Mouse (Mus musculus) forebrain, embryonic 13.5 days (tissue): Measurements from ENCODE around the gene Tyk2. TPM values are rescaled to one million over a fixed set of nuclear protein-coding genes. Genes with fewer than 3 reads are reported as not detected.

Source experiments
- ATAC-seq: fragments of 200-750 bp; cut with Nextera tagmentation; 2 replicates; pipeline ENCODE4 v1.8.0; 2017
- H3K27ac ChIP-seq: fragments of 300-500 bp; sonication (generic); 2 replicates; pipeline ENCODE4 v1.5.1; 2015; ENCODE audit warnings: inconsistent platforms, mild to moderate bottlenecking, moderate library complexity
- H3K27me3 ChIP-seq: fragments of 300-500 bp; sonication (generic); 2 replicates; pipeline ENCODE4 v1.6.1; 2015; ENCODE audit warnings: mild to moderate bottlenecking, inconsistent platforms
- H3K36me3 ChIP-seq: fragments of 300-500 bp; sonication (generic); 2 replicates; pipeline ENCODE4 v1.6.1; 2015; ENCODE audit warnings: mild to moderate bottlenecking, inconsistent platforms; ENCODE audit not compliant: poor library complexity, severe bottlenecking
- H3K4me1 ChIP-seq: fragments of 300-500 bp; sonication (generic); 2 replicates; pipeline ENCODE4 v1.6.1; 2015; ENCODE audit warnings: inconsistent platforms
- H3K4me2 ChIP-seq: fragments of 300-500 bp; sonication (generic); 2 replicates; pipeline ENCODE4 v1.6.1; 2015; ENCODE audit warnings: inconsistent platforms, mild to moderate bottlenecking, moderate library complexity
- H3K4me3 ChIP-seq: fragments of 300-500 bp; sonication (generic); 2 replicates; pipeline ENCODE4 v1.5.1; 2015; ENCODE audit warnings: mild to moderate bottlenecking, inconsistent platforms
- H3K9ac ChIP-seq: fragments of 300-500 bp; sonication (generic); 2 replicates; pipeline ENCODE4 v1.6.1; 2015; ENCODE audit warnings: mild to moderate bottlenecking, inconsistent platforms
- H3K9me3 ChIP-seq: fragments of 300-500 bp; sonication (generic); replicated peaks from 2 replicates; pipeline ENCODE4 v1.6.1; 2016; ENCODE audit warnings: inconsistent platforms
- WGBS: fragments of 180-500 bp; shearing (Covaris S2); methylation state at CpG from one replicate; pipeline ENCODE4 v1.1.7; 2015; 5-methylcytosine and 5-hydroxymethylcytosine counted together
- polyA plus RNA-seq: library from polyadenylated mRNA; unstranded; fragments of >200 nt; fragmentation: Nextera tagmentation; extraction: Ambion mirVana; gene quantifications from 2 replicates; pipeline ENCODE4 v1.2.1, GENCODE M21; 2015

The Tyk2 gene
- polyA plus RNA-seq, 1 experiment from 2014 or later: 9.1 TPM

DNA sequence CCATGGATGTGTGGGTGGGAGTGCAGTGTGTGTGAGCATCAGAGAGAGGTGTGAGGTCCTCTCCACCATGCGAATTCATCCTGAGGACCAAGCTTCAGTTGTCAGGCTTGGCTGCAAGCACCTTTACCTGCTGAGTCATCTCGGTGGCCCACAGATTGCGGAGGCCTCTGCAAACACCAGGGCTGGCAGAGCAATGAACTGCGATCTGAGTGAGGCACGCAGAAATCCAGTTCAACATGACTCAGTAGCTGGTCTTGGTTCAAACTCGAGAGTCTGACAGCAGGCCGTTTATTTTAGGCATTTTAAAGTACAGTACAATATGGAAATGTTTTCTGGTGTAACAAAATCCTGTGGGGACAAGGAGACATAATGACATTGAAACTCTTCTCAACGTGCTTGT lies 33.2 kb downstream of the Tyk2 start:
- Histone ChIP-seq H3K27ac (no peak overlapping the region), H3K4me2 (no peak overlapping the region), H3K4me1 (no peaks in the 10 kb centered on the region), H3K27me3 (no peaks in the 10 kb centered on the region), H3K4me3 (no peak overlapping the region), H3K9me3 (no peaks in the 10 kb centered on the region), H3K36me3 (0 out of 2 replicates have a peak, but pooled peaks cover 3% of the 10 kb centered on the region), H3K9ac (no peak overlapping the region)
- WGBS: 89% methylated on average over 8 of the region's 8 CpGs
- ATAC-seq: no peak

DNA sequence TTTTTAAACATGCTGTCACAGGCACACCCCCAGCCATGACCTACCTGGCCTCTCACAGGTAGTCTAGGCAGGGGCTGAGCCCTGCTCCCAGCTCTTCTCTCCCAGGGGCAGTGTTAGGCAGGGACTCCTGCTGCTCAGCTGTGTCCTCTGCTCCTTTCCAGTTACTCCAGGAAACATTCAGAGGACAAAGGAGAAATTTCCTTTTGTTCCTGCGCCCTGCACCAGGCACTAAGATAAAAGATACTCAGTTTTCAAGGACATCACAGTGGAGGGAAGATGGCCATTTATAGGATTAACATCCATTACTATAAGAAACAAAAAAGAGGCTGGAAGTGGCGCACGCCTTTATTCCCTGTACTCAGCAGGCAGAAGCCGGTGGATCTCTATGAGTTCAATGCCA lies 35.1 kb downstream of the Tyk2 start:
- peaks cover 2% of the 10 kb centered on the region for H3K4me1 ChIP-seq
- H3K27me3 ChIP-seq: no peaks in the 10 kb centered on the region
- ATAC-seq: no peak
- WGBS: 56% methylated on average over 4 of the region's 4 CpGs
- H3K9me3 ChIP-seq: no peaks in the 10 kb centered on the region
- H3K36me3 ChIP-seq: no peaks in the 10 kb centered on the region
- H3K27ac ChIP-seq: no peak overlapping the region
- H3K9ac ChIP-seq: peak overlapping the region; percentile 16; the same call in 1 of the 2 replicates
- H3K4me3 ChIP-seq: no peak overlapping the region
- no peak overlapping the region for H3K4me2 ChIP-seq

DNA sequence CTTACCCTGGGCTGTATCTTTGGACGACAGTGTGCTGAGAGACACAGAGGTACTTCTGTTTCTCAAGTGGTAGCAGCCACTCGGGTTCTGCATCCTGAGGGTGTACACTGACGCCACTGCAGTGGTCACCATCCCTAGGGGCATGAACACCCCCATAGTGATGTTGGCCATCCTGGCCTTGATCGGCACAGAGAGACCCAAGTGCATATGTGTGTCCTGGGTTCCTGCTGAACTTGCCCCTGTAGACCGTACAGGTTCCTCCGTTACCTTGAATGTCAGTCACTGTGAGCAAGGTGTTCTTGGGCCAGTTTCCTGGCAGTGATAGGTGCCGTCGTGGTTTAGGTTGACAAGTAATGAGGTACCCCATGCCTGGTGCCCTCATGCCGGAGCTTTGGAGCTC lies 37.6 kb downstream of the Tyk2 start:
- no peak overlapping the region for H3K27ac ChIP-seq
- peaks cover 20% of the 10 kb centered on the region for H3K4me1 ChIP-seq
- H3K36me3 ChIP-seq: peaks cover 21% of the 10 kb centered on the region
- H3K9me3 ChIP-seq: no peaks in the 10 kb centered on the region
- H3K9ac ChIP-seq: no peak overlapping the region
- no peak overlapping the region for H3K4me3 ChIP-seq
- 96% methylated on average over 9 of the region's 9 CpGs for WGBS
- no peak for ATAC-seq
- no peak overlapping the region for H3K4me2 ChIP-seq
- H3K27me3 ChIP-seq: no peaks in the 10 kb centered on the region

DNA sequence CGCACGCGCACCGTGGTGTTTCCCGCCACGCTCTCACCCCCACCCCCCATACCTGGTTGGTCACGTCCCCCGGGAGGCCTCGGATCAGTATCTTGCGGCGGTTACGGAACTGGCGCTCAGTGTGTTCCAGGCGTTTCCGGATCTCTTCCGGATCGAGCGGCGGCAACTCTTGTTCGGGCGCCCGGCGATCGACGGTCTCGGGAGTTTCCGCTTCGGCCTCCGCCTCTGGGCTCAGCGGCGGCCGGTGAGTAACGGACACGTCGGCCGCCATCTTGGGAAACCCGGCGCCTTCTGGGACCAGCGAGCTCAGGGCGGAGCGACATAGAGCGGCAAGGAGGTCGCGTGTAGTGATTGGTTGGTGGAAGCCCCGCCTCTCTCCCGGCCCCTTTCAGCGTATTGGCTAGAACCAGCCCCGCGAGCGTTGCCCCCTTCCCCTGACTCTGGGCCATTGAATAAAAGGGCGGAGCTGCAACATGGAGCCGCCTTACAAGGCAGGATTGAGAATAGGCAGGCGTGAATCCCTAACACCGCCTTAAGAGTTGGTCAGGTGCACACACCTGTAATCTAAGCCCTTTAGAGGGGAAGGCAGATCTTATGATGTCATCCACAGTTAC lies 39.2 kb downstream of the Tyk2 start, which contains the start of the genes Gm38431 and Raver1:
Gene Gm38431, minus strand, starts transcription at position 291 of the 614 bp plus-strand sequence.
Gene Raver1, minus strand, starts transcription at position 302 of the 614 bp plus-strand sequence.
- Histone ChIP-seq H3K9ac (peak within 1 kb of the TSS; percentile 78), H3K4me2 (peak within 1 kb of the TSS; percentile 91), H3K9me3 (no peaks in the 10 kb centered on the region), H3K27me3 (no peaks in the 10 kb centered on the region), H3K36me3 (peaks cover 37% of the 10 kb centered on the region), H3K4me1 (peaks cover 20% of the 10 kb centered on the region), H3K4me3 (peak within 1 kb of the TSS; percentile 70), H3K27ac (peak within 1 kb of the TSS; percentile 85)
- whole genome bisulfite sequencing: under 1% methylated on average over 54 of the region's 54 CpGs
- peak; percentile 100 for ATAC-seq

DNA sequence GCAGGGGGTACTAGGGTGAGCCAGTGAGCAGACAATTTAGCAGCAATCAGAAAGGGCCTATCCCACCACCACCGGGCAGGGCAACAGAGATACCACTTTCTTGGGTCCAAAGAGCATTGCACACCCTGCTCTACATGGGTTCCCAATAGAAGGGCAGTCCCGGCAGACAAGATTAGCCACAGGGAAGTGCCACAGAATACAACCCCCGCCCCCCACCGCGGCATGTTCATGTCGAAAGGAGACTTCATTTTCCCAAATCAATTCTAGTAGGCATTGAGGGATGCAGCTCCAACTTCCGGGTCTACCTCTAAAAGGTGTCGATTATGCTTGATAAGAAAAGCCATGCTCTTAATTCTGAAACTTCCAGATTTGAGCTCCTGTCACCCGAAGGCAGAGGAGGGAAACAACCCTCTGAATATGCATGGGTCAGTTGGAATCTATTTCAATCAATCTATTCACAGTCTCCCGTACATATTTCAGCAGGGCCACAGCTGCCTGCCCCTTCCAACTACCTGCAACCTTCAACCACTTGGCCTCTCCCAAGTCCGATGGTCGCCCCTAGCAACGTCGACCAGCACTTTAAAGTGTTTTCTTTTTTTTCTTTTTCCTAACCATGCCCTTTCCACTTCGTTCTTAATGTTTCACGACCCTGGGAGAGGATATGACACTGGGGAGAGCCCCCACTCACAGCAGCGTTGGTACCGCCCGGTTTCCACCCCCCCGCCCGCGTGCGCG lies 39.9 kb downstream of the Tyk2 start:
- peak overlapping the region; percentile 85 for H3K27ac ChIP-seq
- no peaks in the 10 kb centered on the region for H3K9me3 ChIP-seq
- WGBS: 3% methylated on average over 24 of the region's 24 CpGs
- H3K9ac ChIP-seq: peak overlapping the region; percentile 78
- peaks cover 44% of the 10 kb centered on the region for H3K36me3 ChIP-seq
- H3K4me1 ChIP-seq: peaks cover 20% of the 10 kb centered on the region
- ATAC-seq: no peak
- H3K4me2 ChIP-seq: peak overlapping the region; percentile 91
- H3K27me3 ChIP-seq: no peaks in the 10 kb centered on the region
- peak overlapping the region; percentile 70 for H3K4me3 ChIP-seq

DNA sequence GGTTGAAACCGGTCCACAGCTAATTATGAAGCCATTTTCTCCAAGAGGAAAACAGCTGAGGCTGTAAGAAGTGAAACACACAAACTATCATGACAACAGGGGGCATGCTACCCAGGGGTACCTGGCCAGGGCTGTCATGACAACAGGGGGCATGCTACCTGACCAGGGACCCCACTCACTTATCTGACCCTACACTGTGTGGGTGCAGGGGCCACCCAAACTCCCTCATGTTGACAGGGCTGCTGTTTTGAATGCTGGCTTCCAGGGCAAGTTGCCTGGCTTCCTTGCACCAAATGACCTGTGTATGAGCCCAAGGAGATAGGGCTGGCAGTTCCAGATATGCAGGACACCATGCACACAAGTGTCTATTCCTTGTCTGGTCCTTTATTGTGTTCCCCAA lies 40.5 kb downstream of the Tyk2 start:
- 93% methylated on average over 1 of the region's 1 CpGs for WGBS

DNA sequence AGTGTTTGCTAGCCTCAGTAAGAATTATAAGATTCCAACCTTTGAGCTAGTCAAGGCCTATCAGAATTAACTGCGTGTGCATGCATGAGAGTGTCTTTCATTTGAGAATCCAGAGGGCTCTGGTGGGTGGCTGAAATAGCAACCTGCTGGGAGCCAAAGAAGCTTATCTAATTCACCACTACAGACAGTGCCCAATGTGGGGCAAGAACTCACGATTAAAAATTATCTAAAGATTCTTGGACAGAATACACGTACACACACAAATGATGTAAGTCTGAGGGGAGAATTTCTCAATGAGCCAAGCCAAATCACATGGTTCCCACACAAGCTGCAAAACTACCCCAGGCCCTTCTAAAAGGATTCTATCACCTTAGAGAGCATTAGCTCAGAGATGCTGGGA lies 47.7 kb downstream of the Tyk2 start:
- Histone ChIP-seq H3K4me2 (no peak overlapping the region), H3K4me1 (no peaks in the 10 kb centered on the region), H3K9me3 (no peaks in the 10 kb centered on the region), H3K9ac (no peak overlapping the region), H3K4me3 (no peak overlapping the region), H3K36me3 (peaks cover 94% of the 10 kb centered on the region), H3K27me3 (no peaks in the 10 kb centered on the region), H3K27ac (no peak overlapping the region)
- ATAC-seq: no peak
- WGBS: 75% methylated on average over 3 of the region's 3 CpGs

More for the DNA sequence above, 40.5 kb downstream of the Tyk2 start:
- no peaks in the 10 kb centered on the region for H3K9me3 ChIP-seq
- peaks cover 50% of the 10 kb centered on the region for H3K36me3 ChIP-seq
- H3K4me2 ChIP-seq: peak overlapping the region; percentile 91
- peak overlapping the region; percentile 70 for H3K4me3 ChIP-seq
- no peak overlapping the region; the same call in 1 of the 2 replicates for H3K27ac ChIP-seq
- no peaks in the 10 kb centered on the region for H3K27me3 ChIP-seq
- H3K4me1 ChIP-seq: peaks cover 20% of the 10 kb centered on the region
- H3K9ac ChIP-seq: peak overlapping the region; percentile 78
- ATAC-seq: no peak

DNA sequence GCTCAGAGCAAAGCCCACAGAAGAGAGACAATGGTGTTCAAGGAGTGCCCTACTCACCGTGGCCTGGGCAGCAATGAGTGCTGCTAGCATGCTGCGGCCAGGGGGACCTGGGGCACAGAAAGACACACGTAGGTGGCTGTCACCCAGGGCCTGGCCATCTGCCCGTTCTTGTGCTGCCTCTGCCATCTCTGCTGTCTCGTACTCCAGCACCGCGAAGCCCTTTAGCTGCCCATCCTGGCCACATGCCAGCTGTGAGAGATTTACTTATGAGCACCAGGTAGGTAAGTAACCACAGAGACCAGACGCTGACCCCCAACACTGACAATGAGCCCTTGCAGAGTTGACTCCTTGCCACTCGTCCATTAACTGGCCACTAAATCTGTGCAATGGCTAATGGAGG lies 49.9 kb downstream of the Tyk2 start:
- Histone ChIP-seq H3K36me3 (peaks cover 94% of the 10 kb centered on the region), H3K27ac (no peak overlapping the region), H3K27me3 (no peaks in the 10 kb centered on the region), H3K9me3 (no peaks in the 10 kb centered on the region), H3K9ac (no peak overlapping the region), H3K4me3 (no peak overlapping the region), H3K4me1 (no peaks in the 10 kb centered on the region), H3K4me2 (no peak overlapping the region)
- ATAC-seq: no peak
- 90% methylated on average over 9 of the region's 9 CpGs for WGBS

DNA sequence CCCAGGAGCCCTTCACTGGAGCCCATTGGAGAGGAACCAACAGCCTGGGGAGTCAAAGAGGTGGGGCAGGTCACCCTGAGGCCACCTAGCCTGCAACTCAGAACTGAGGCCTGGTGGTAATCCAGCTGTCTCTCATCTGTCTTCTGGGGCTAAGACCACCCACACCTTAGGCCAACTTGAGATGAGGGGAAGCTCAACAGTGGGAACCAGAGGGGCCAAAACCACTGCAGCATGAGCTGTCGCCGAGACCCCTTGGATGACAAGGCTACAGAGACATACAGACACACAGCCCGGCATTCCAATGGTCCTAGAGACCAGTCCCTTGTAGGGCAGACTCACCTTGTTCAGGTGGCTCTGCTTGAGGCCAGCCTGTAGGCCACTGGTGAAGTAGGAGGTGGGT lies 55.4 kb downstream of the Tyk2 start:
- Histone ChIP-seq H3K9me3 (no peaks in the 10 kb centered on the region), H3K4me3 (no peak overlapping the region), H3K4me2 (no peak overlapping the region), H3K4me1 (peaks cover 18% of the 10 kb centered on the region), H3K27ac (no peak overlapping the region), H3K9ac (no peak overlapping the region), H3K27me3 (no peaks in the 10 kb centered on the region), H3K36me3 (peaks cover 67% of the 10 kb centered on the region)
- ATAC-seq: no peak
- WGBS: 90% methylated on average over 3 of the region's 3 CpGs

DNA sequence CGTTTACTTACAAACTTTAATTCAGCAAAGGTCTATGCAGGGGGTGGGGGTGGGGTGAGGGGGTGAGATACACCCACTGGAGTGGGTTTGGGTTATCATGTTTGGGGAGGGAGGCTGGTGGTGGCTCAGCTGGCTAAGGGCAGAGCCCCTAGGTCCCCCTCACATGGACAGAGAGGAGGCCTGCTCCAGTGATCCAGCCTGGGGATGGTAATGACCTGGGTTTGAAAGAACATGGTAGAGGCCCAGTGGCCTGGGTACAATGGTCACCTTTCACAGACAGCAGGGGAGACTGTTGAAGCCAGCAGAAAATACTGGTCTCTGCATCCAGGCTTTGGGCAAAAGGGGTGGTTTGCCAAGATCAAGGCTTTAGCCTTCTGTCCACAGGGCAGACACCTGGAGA lies 56.9 kb downstream of the Tyk2 start:
- Histone ChIP-seq H3K4me1 (peaks cover 18% of the 10 kb centered on the region), H3K27ac (no peak overlapping the region), H3K36me3 (peaks cover 52% of the 10 kb centered on the region), H3K9ac (no peak overlapping the region), H3K9me3 (no peaks in the 10 kb centered on the region), H3K27me3 (no peaks in the 10 kb centered on the region), H3K4me3 (no peak overlapping the region), H3K4me2 (0 out of 2 replicates have a peak overlapping the region, but pooled peaks have one; percentile 91)
- WGBS: 90% methylated on average over 1 of the region's 1 CpGs
- no peak for ATAC-seq

DNA sequence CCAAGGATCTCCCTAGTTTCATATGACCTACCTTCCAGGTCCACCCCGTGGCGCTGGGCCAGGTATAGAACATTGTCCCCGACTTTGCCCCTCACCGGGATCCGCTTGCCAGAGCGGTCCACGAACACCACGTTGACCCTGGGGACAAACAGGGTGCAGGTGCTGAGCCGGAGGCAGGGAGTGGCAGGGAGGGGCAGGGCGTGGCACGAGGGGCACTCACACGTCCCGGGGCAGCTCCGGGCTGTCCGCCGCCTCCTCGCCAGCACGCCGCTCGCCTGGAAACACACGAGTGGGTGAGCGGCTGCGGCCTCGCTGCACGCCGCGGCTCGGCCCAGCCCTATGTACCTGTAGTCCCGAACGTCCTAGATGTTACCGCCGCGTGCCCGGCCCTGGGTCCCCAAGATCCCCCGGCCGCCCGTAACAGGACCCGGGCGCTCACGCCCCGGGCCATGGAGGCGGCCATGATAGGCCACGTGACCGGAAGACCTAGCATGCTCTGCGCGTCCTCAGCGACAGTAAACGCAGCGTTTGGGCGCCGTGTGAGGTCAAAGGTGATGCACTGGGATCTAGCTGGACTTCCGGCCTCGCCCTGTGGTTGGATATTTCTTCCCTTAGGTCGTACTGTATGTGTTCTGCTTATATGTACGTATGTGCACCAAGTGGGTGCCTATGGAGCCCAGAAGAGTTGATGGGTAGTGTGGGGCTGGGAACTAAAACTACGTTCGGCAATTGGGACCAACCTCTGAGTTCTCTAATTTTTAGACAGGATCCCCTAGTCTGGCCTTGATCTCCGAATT lies 57.8 kb downstream of the Tyk2 start, which contains the start of the genes Gm49373 and Fdx1l:
Gene Gm49373, minus strand, starts transcription at position 53 of the 797 bp plus-strand sequence.
Gene Fdx1l, minus strand, starts transcription at position 571 of the 797 bp plus-strand sequence.
- WGBS: 3% methylated on average over 57 of the region's 58 CpGs

More for the DNA sequence above, 57.8 kb downstream of the Tyk2 start, which contains the start of the genes Gm49373 and Fdx1l:
- Histone ChIP-seq H3K4me3 (peak within 1 kb of the TSS; percentile 86), H3K27me3 (no peaks in the 10 kb centered on the region), H3K9me3 (no peaks in the 10 kb centered on the region), H3K27ac (0 out of 2 replicates have a peak within 1 kb of the TSS, but pooled peaks have one; percentile 12), H3K36me3 (peaks cover 43% of the 10 kb centered on the region), H3K9ac (peak within 1 kb of the TSS; percentile 87), H3K4me1 (peaks cover 18% of the 10 kb centered on the region), H3K4me2 (peak within 1 kb of the TSS; percentile 91)
- peak; percentile 95 for ATAC-seq
